Mouse (Mus musculus): Measurements from ENCODE around the gene Cer1.

- TF ChIP-seq CTCF (conservative IDR thresholded peaks at IDR 0.05; ENCODE audit: insufficient read depth, insufficient read length, low read depth, low read length) (no peak), POLR2A (IDR thresholded peaks at IDR 0.05; ENCODE audit: low read depth, low read length) (no peak)
Observed at GRCm38 (mm10) chr4:82890585-82890984, 5.6 kb upstream of the Cer1 start.
